Mouse (Mus musculus) megakaryocyte, embryonic 14.5 days (primary cell): ENCODE results near the gene Col4a4.

Experiments used
- FLI1 ChIP-seq: IDR thresholded peaks from 2 replicates; pipeline ENCODE4 v1.6.1; 2012; ENCODE audit warnings: low read length, inconsistent platforms, mixed read lengths
- GATA1 ChIP-seq: IDR thresholded peaks from 3 replicates; pipeline ENCODE4 v1.6.1; 2012; ENCODE audit warnings: mixed read lengths, low read length, inconsistent platforms, borderline replicate concordance

DNA sequence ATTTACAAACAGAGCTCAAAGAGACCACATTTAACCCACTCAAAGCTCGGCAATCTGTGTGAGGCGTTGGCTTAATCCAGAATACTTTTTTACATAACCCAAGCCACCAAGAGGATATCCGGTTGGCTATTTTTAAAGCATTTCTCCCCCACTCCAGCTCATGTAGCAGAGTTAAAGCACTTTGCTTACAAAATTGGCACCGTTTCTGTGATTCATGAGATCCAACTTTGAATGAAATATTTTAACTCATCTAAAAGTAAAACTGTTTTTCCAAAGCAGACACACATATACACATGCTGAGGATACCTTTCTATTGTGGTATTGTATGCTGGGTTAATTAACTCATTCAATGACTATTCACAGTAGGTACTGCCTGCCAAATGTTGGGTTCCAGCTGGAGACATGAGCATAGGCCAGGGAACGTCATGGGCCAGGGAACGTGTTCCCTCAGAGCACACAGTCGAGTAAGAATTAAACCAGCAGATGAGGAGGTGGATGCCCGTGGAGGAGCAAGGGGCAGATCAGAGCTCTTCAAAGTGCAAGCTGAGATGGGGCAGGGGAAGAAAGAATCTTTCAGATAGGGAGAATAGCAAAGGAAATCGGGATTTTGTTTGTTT, 22.1 kb upstream of the Col4a4 start:
- no peak for TF ChIP-seq GATA1
- TF ChIP-seq FLI1, result no peak
